Mouse (Mus musculus) gonadal fat pad, adult 2 months (tissue): ENCODE results near the gene Sbf2. TPM values are rescaled to one million over a fixed set of nuclear protein-coding genes. Genes with fewer than 3 reads are reported as not detected.
"Not testable (repeated sequence)": the region's sequence is repeated elsewhere in the genome, so short reads cannot be mapped to it uniquely, and the experiment has no call there.

Experiments
- DNase-seq: peaks from one replicate; pipeline ENCODE4 v3.0.0-alpha.2; 2012; ENCODE audit warnings: low read depth
- polyA plus RNA-seq: library from polyadenylated mRNA; depleted of rRNA; stranded (reverse); fragments of >200 nt; gene quantifications from 2 replicates; pipeline ENCODE4 v1.2.3, GENCODE M21; 2012; rRNA removed

Gene Sbf2
- polyA plus RNA-seq = 26.8 and 27.6 TPM in 2 replicates

- DNase-seq = no peak
Measured at GRCm38 (mm10) chr7:110614133-110615063, at the start of gene Sbf2. Sbf2 (minus strand) TSS chr7:110614922.

- no peak for DNase-seq
Measured at GRCm38 (mm10) chr7:110658378-110658928, 43.7 kb upstream of the Sbf2 start.

GRCm38 (mm10) chr7:110655966-110656365 lies 41.2 kb upstream of the Sbf2 start:
- no peak for DNase-seq

- DNase-seq = no peak
Measured at GRCm38 (mm10) chr7:110655230-110655629, 40.5 kb upstream of the Sbf2 start.

- no peak for DNase-seq
Measured at GRCm38 (mm10) chr7:110651091-110651490, 36.4 kb upstream of the Sbf2 start.

- no peak for DNase-seq
Measured at GRCm38 (mm10) chr7:110650491-110650890, 35.8 kb upstream of the Sbf2 start.

GRCm38 (mm10) chr7:110649133-110649987 lies 34.6 kb upstream of the Sbf2 start:
- DNase-seq = no peak

- no peak for DNase-seq
Measured at GRCm38 (mm10) chr7:110648455-110649085, 33.8 kb upstream of the Sbf2 start.

- DNase-seq = no peak
Measured at GRCm38 (mm10) chr7:110647559-110648454, 33.1 kb upstream of the Sbf2 start.

GRCm38 (mm10) chr7:110646611-110647407 lies 32.1 kb upstream of the Sbf2 start:
- no peak for DNase-seq

- DNase-seq = no peak
Measured at GRCm38 (mm10) chr7:110645859-110646258, 31.1 kb upstream of the Sbf2 start.

- no peak for DNase-seq
Measured at GRCm38 (mm10) chr7:110645311-110645710, 30.6 kb upstream of the Sbf2 start.

- DNase-seq = not testable (repeated sequence)
Measured at GRCm38 (mm10) chr7:110639958-110640357, 25.2 kb upstream of the Sbf2 start.

GRCm38 (mm10) chr7:110639291-110639915 lies 24.7 kb upstream of the Sbf2 start:
- no peak for DNase-seq

GRCm38 (mm10) chr7:110638305-110639110 lies 23.8 kb upstream of the Sbf2 start:
- no peak for DNase-seq

GRCm38 (mm10) chr7:110636559-110636958 lies 21.8 kb upstream of the Sbf2 start:
- DNase-seq = no peak

- DNase-seq = no peak
Measured at GRCm38 (mm10) chr7:110635929-110636328, 21.2 kb upstream of the Sbf2 start.

- DNase-seq = no peak
Measured at GRCm38 (mm10) chr7:110631136-110631888, 16.6 kb upstream of the Sbf2 start.
